Mouse (Mus musculus) CH12.LX (cell line): ENCODE results near the gene Gdf10.

Source experiments
- CTCF ChIP-seq, 2 experiments: IDR thresholded peaks in 1 of 2; conservative IDR thresholded peaks in 1 of 2; 2 replicates each; pipeline ENCODE4 v1.5.1; 2011 to 2012; ENCODE audit warnings: low read depth in 2 of 2, low read length in 2 of 2, improper control_type of control experiment in 1 of 2, inconsistent platforms in 1 of 2, mild to moderate bottlenecking in 1 of 2, moderate library complexity in 1 of 2
- ZC3H11A ChIP-seq: IDR thresholded peaks from 2 replicates; pipeline ENCODE4 v1.6.1; 2012; ENCODE audit warnings: low read depth, mild to moderate bottlenecking, inconsistent platforms, low read length, improper control_type of control experiment

DNA sequence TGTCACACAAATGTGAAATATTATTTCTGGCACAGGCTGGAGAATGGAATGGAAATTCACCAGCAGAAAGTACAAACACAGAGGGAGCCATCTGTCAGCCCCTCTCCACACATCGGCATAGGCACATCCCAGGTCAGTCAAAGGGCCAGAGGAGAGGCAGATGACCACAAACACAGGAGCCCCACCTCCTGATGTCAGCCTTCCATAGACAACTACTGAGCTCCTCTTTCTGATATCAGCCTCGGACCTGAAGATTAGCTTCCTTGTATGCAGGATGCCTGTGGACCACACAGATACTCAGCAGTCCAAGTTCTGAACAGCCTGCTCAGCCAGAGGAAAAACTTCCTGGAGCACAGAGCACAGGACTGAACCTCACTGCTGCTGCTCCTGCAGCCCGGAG lies 33.4 kb upstream of the Gdf10 start:
- no peak for TF ChIP-seq CTCF (conservative IDR thresholded peaks at IDR 0.05 in 1 of 2, IDR thresholded peaks at IDR 0.05 in 1 of 2; ENCODE audit: low read depth in 2 of 2, low read length in 2 of 2)
- no peak for TF ChIP-seq ZC3H11A
